Mouse (Mus musculus): ENCODE data around the gene Bri3.
"Not testable (repeated sequence)": the region's sequence is repeated elsewhere in the genome, so short reads cannot be mapped to it uniquely, and the experiment has no call there.

Bri3 gene

GRCm38 (mm10) chr5:144308929-144309328 is 64.7 kb downstream of the Bri3 start:
- DNase-seq = no peak

GRCm38 (mm10) chr5:144312183-144312582 is 67.9 kb downstream of the Bri3 start:
- no peak for DNase-seq

- no peak for DNase-seq
Measured at GRCm38 (mm10) chr5:144313335-144313734, 69.1 kb downstream of the Bri3 start.

- no peak for DNase-seq
Measured at GRCm38 (mm10) chr5:144314731-144315494, 70.7 kb downstream of the Bri3 start.

- no peak for DNase-seq
Measured at GRCm38 (mm10) chr5:144316442-144316841, 72.2 kb downstream of the Bri3 start.

- DNase-seq = no peak
Measured at GRCm38 (mm10) chr5:144317426-144317825, 73.2 kb downstream of the Bri3 start.

GRCm38 (mm10) chr5:144318286-144318685 is 74.0 kb downstream of the Bri3 start:
- no peak for DNase-seq

- no peak for DNase-seq
Measured at GRCm38 (mm10) chr5:144321681-144322080, 77.4 kb downstream of the Bri3 start.

- DNase-seq = no peak
Measured at GRCm38 (mm10) chr5:144322717-144323116, 78.5 kb downstream of the Bri3 start.

GRCm38 (mm10) chr5:144334010-144334409 is 89.8 kb downstream of the Bri3 start:
- no peak for DNase-seq

- not testable (repeated sequence) for DNase-seq
Measured at GRCm38 (mm10) chr5:144335357-144335756, 91.1 kb downstream of the Bri3 start.

GRCm38 (mm10) chr5:144338787-144339186 is 94.5 kb downstream of the Bri3 start:
- no peak for DNase-seq

GRCm38 (mm10) chr5:144341085-144341484 is 96.8 kb downstream of the Bri3 start:
- DNase-seq = no peak

- no peak for DNase-seq
Measured at GRCm38 (mm10) chr5:144344592-144344991, 100.4 kb downstream of the Bri3 start.

GRCm38 (mm10) chr5:144351185-144351584 is 106.9 kb downstream of the Bri3 start:
- no peak for DNase-seq

- DNase-seq = no peak
Measured at GRCm38 (mm10) chr5:144352250-144353047, 108.2 kb downstream of the Bri3 start.

GRCm38 (mm10) chr5:144356776-144357455 is 112.7 kb downstream of the Bri3 start:
- DNase-seq = no peak

- peak in 1 of 2 experiments; percentile 5 for DNase-seq
Measured at GRCm38 (mm10) chr5:144357551-144357880, 113.3 kb downstream of the Bri3 start.

GRCm38 (mm10) chr5:144357881-144358591 is 113.8 kb downstream of the Bri3 start, which contains the start of gene Baiap2l1:
Gene Baiap2l1, minus strand, starts transcription at chr5:144358112.
- DNase-seq = peak; percentile 44 to 58

GRCm38 (mm10) chr5:144358592-144358917 is 114.3 kb downstream of the Bri3 start:
- no peak for DNase-seq

GRCm38 (mm10) chr5:144359886-144360285 is 115.6 kb downstream of the Bri3 start:
- no peak for DNase-seq

GRCm38 (mm10) chr5:144360346-144360745 is 116.1 kb downstream of the Bri3 start:
- no peak for DNase-seq

All from thymus, adult 18-20 months (tissue).